ENCODE assay signal across 12 mouse cellular contexts in the genomic region with DNA sequence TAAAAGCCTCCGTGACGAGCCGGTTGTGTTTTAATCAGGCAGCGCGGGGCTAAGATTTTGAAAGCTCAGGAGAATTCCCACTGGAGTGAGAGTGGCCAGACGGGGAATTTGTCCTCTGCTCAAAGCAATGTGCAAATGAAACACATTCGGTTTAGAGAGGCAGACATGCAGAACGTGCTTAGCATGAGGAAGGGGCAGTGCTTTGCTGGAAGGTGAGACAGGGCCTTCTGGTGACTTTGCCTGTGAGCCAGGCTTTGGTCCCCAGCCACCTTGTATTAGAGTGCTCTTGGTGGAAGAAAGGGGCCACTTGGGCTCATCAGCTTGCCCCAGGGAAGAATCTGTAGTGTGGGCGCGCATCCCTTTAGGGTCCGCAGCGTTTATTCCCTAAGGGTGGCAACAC.
"Had no signal": no experiment of that assay in that cellular context is flagged by ENCODE, and none has a peak within 500 bp of the region (broad histone marks: within the 10 kb centered on the region; RNA-seq: fewer than 3 reads in every experiment).

No protein-coding gene starts in this region.

- H3K36me3 ChIP-seq: kidney, embryonic 15.5 days; limb, embryonic 15.5 days; midbrain, embryonic 12.5 days had no signal

- H3K4me1 ChIP-seq: kidney, embryonic 15.5 days; limb, embryonic 15.5 days; liver, embryonic 12.5 days; midbrain, embryonic 12.5 days had no signal

- H3K4me3 ChIP-seq: kidney, embryonic 15.5 days; limb, embryonic 15.5 days; liver, embryonic 12.5 days; midbrain, embryonic 12.5 days had no signal

- H3K27ac ChIP-seq: kidney, embryonic 15.5 days; limb, embryonic 15.5 days; liver, embryonic 12.5 days; midbrain, embryonic 12.5 days had no signal

- DNase-seq: kidney, adult 2 months; kidney, postnatal 14 days; lung, embryonic 14.5 days; lung, postnatal 10 days; lung, postnatal 4 days; right cerebral cortex, adult 18-20 months; right cerebral cortex, postnatal 25 days; thymus, postnatal 36 days had no signal

- H3K4me2 ChIP-seq: kidney, embryonic 15.5 days; limb, embryonic 15.5 days; liver, embryonic 12.5 days; lung, embryonic 14.5 days; midbrain, embryonic 12.5 days had no signal

- ATAC-seq: liver, embryonic 12.5 days had no signal

- H3K9ac ChIP-seq: kidney, embryonic 15.5 days; limb, embryonic 15.5 days; liver, embryonic 12.5 days; lung, embryonic 14.5 days; midbrain, embryonic 12.5 days had no signal

- H3K27me3 ChIP-seq: kidney, embryonic 15.5 days; limb, embryonic 15.5 days; liver, embryonic 12.5 days; midbrain, embryonic 12.5 days had no signal

- H3K9me3 ChIP-seq: kidney, embryonic 15.5 days; limb, embryonic 15.5 days; midbrain, embryonic 12.5 days had no signal
